Mouse (Mus musculus) thymus, adult 2 months (tissue): ENCODE data around the gene Sox11.

ENCODE experiments used
- CTCF ChIP-seq: fragments of 200-500 bp; IDR thresholded peaks from 2 replicates; pipeline ENCODE4 v1.5.1; 2012; ENCODE audit warnings: mild to moderate bottlenecking, control low read depth, low read length, moderate library complexity, borderline replicate concordance; ENCODE audit not compliant: control insufficient read depth, poor library complexity, insufficient read depth; ENCODE audit errors: extremely low read depth
- POLR2A ChIP-seq: fragments of 200-500 bp; IDR thresholded peaks from 2 replicates; pipeline ENCODE4 v1.6.1; 2012; ENCODE audit warnings: mild to moderate bottlenecking, low read length, control low read depth, moderate library complexity; ENCODE audit not compliant: control insufficient read depth, poor library complexity, insufficient read depth; ENCODE audit errors: extremely low read depth

GRCm38 (mm10) chr12:27370756-27371155 lies 28.4 kb upstream of the Sox11 start:
- TF ChIP-seq POLR2A (no peak), CTCF (no peak)
